Mouse (Mus musculus): Measurements from ENCODE around the gene Mcrip2. TPM values are rescaled to one million over a fixed set of nuclear protein-coding genes. Genes with fewer than 3 reads are reported as not detected.

Mcrip2 gene
- polyA plus RNA-seq, 1 experiment = 36.7 TPM

- peak overlapping the region; percentile 96 for H3K4me2 ChIP-seq (ENCODE audit: low read depth)
- peaks cover 4% of the 10 kb centered on the region for H3K79me2 ChIP-seq (ENCODE audit: control insufficient read depth, insufficient read depth)
- peak overlapping the region; percentile 60 for H3ac ChIP-seq (ENCODE audit: control insufficient read depth, insufficient read length)
- H3K36me3 ChIP-seq (ENCODE audit: control insufficient read depth, insufficient read depth) = no peaks in the 10 kb centered on the region
- TF ChIP-seq E2F4 (IDR thresholded peaks at IDR 0.05; ENCODE audit: insufficient read depth) = no peak
- no peak for TF ChIP-seq CEBPB (IDR thresholded peaks at IDR 0.05; ENCODE audit: insufficient read depth, poor library complexity, severe bottlenecking)
- TF ChIP-seq POLR2A (IDR thresholded peaks at IDR 0.05; ENCODE audit: insufficient read length, low read depth) = no peak
- TF ChIP-seq MAX (IDR thresholded peaks at IDR 0.05; ENCODE audit: low read depth) = no peak
- TF ChIP-seq SRF (IDR thresholded peaks at IDR 0.05; ENCODE audit: control insufficient read depth, insufficient read length, low read depth) = no peak
- TF ChIP-seq REST (IDR thresholded peaks at IDR 0.05; ENCODE audit: insufficient read depth, insufficient read length) = no peak
- TF ChIP-seq MYOD1 (IDR thresholded peaks at IDR 0.05; ENCODE audit: control insufficient read depth in 1 of 3, insufficient read length in 2 of 3, low read depth in 2 of 3) = no peak
- no peak for TF ChIP-seq USF1 (IDR thresholded peaks at IDR 0.05; ENCODE audit: low read depth)
- no peak for TF ChIP-seq POLR2AphosphoS2 (IDR thresholded peaks at IDR 0.05; ENCODE audit: insufficient read length, low read depth)
- TF ChIP-seq MYOG (IDR thresholded peaks at IDR 0.05; ENCODE audit: control insufficient read depth in 1 of 3, insufficient read depth in 1 of 3, insufficient read length in 2 of 3, low read depth in 2 of 3) = no peak
- TF ChIP-seq TCF3 (IDR thresholded peaks at IDR 0.05; ENCODE audit: insufficient read length, low read depth) = no peak
- H3K4me3 ChIP-seq = peak overlapping the region; percentile 75
- no peaks in the 10 kb centered on the region for H3K27me3 ChIP-seq (ENCODE audit: control insufficient read depth, insufficient read depth, insufficient read length)
These were observed 7.9 kb upstream of the Mcrip2 start for GRCm38 (mm10) chr17:25876347-25876915.

GRCm38 (mm10) chr17:25875171-25876136, 6.9 kb upstream of the Mcrip2 start:
- TF ChIP-seq MYOG (IDR thresholded peaks at IDR 0.05; ENCODE audit: control insufficient read depth in 1 of 3, insufficient read depth in 1 of 3, insufficient read length in 2 of 3, low read depth in 2 of 3) = peak in 2 of 3 experiments; percentile 81 to 84
- TF ChIP-seq E2F4 (IDR thresholded peaks at IDR 0.05; ENCODE audit: insufficient read depth) = no peak
- TF ChIP-seq SRF (IDR thresholded peaks at IDR 0.05; ENCODE audit: control insufficient read depth, insufficient read length, low read depth) = peak; percentile 54
- TF ChIP-seq POLR2AphosphoS2 (IDR thresholded peaks at IDR 0.05; ENCODE audit: insufficient read length, low read depth) = peak; percentile 95
- peak in 2 of 3 experiments; percentile 80 to 90 for TF ChIP-seq MYOD1 (IDR thresholded peaks at IDR 0.05; ENCODE audit: control insufficient read depth in 1 of 3, insufficient read length in 2 of 3, low read depth in 2 of 3)
- TF ChIP-seq REST (IDR thresholded peaks at IDR 0.05; ENCODE audit: insufficient read depth, insufficient read length) = no peak
- TF ChIP-seq USF1 (IDR thresholded peaks at IDR 0.05; ENCODE audit: low read depth) = no peak
- peak; percentile 97 for TF ChIP-seq POLR2A (IDR thresholded peaks at IDR 0.05; ENCODE audit: insufficient read length, low read depth)
- no peak for TF ChIP-seq TCF12 (IDR thresholded peaks at IDR 0.05; ENCODE audit: insufficient read depth, poor library complexity, severe bottlenecking)
- TF ChIP-seq TCF3 (IDR thresholded peaks at IDR 0.05; ENCODE audit: insufficient read length, low read depth) = no peak

DNA sequence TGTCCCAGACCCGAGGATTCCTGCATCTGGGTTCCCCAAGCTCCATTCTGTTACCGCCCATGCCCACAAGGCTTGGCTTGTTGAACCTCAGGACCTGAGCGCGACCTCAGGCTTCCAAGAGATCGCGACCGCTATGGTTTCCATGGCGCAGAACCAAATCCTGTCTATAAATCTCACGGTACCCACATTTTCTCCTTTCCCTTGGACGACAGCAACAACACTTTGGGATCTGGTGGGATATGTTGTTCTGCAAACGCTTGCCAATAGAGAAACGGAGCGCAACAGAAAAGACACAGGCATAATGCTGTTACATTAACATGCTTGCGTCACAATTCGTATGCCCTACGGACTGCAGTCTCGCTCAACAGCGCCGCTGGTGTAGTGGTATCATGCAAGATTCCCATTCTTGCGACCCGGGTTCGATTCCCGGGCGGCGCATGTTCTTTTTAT, 6.2 kb upstream of the Mcrip2 start, which contains the start of gene Mettl26:
Mettl26 (plus strand) TSS at position 354 of the 450 bp plus-strand sequence.
- TF ChIP-seq MYOG (IDR thresholded peaks at IDR 0.05; ENCODE audit: control insufficient read depth in 1 of 3, insufficient read depth in 1 of 3, insufficient read length in 2 of 3, low read depth in 2 of 3) (no peak), TCF12 (IDR thresholded peaks at IDR 0.05; ENCODE audit: insufficient read depth, poor library complexity, severe bottlenecking) (no peak), POLR2AphosphoS2 (IDR thresholded peaks at IDR 0.05; ENCODE audit: insufficient read length, low read depth) (peak; percentile 55), REST (IDR thresholded peaks at IDR 0.05; ENCODE audit: insufficient read depth, insufficient read length) (no peak), CEBPB (IDR thresholded peaks at IDR 0.05; ENCODE audit: insufficient read depth, poor library complexity, severe bottlenecking) (no peak)
- peak within 1 kb of the TSS; percentile 60 for H3ac ChIP-seq (ENCODE audit: control insufficient read depth, insufficient read length)
- peak within 1 kb of the TSS; percentile 75 for H3K4me3 ChIP-seq
- no peaks in the 10 kb centered on the region for H3K36me3 ChIP-seq (ENCODE audit: control insufficient read depth, insufficient read depth)
- H3K27me3 ChIP-seq (ENCODE audit: control insufficient read depth, insufficient read depth, insufficient read length) = no peaks in the 10 kb centered on the region
- peaks cover 4% of the 10 kb centered on the region for H3K79me2 ChIP-seq (ENCODE audit: control insufficient read depth, insufficient read depth)
- H3K4me2 ChIP-seq (ENCODE audit: low read depth) = peak within 1 kb of the TSS; percentile 96

More at GRCm38 (mm10) chr17:25875171-25876136, 6.9 kb upstream of the Mcrip2 start:
- H3K36me3 ChIP-seq (ENCODE audit: control insufficient read depth, insufficient read depth) = no peaks in the 10 kb centered on the region
- H3K27me3 ChIP-seq (ENCODE audit: control insufficient read depth, insufficient read depth, insufficient read length) = no peaks in the 10 kb centered on the region
- H3ac ChIP-seq (ENCODE audit: control insufficient read depth, insufficient read length) = peak overlapping the region; percentile 60
- peak overlapping the region; percentile 75 for H3K4me3 ChIP-seq
- H3K79me2 ChIP-seq (ENCODE audit: control insufficient read depth, insufficient read depth) = peaks cover 4% of the 10 kb centered on the region
- peak overlapping the region; percentile 96 for H3K4me2 ChIP-seq (ENCODE audit: low read depth)

- Histone ChIP-seq H3K36me3 (ENCODE audit: control insufficient read depth, insufficient read depth) (no peaks in the 10 kb centered on the region), H3ac (ENCODE audit: control insufficient read depth, insufficient read length) (peak overlapping the region; percentile 60), H3K79me2 (ENCODE audit: control insufficient read depth, insufficient read depth) (peaks cover 4% of the 10 kb centered on the region), H3K4me3 (peak overlapping the region; percentile 75), H3K4me2 (ENCODE audit: low read depth) (peak overlapping the region; percentile 96), H3K27me3 (ENCODE audit: control insufficient read depth, insufficient read depth, insufficient read length) (no peaks in the 10 kb centered on the region)
- TF ChIP-seq POLR2AphosphoS2 (IDR thresholded peaks at IDR 0.05; ENCODE audit: insufficient read length, low read depth) (no peak), TCF12 (IDR thresholded peaks at IDR 0.05; ENCODE audit: insufficient read depth, poor library complexity, severe bottlenecking) (no peak), POLR2A (IDR thresholded peaks at IDR 0.05; ENCODE audit: insufficient read length, low read depth) (no peak)
These were observed 5.7 kb upstream of the Mcrip2 start for GRCm38 (mm10) chr17:25874148-25874720.

Measured in myocyte (in vitro differentiated cells).